Mouse (Mus musculus): ENCODE data around the gene Epc2. TPM values are rescaled to one million over a fixed set of nuclear protein-coding genes. Genes with fewer than 3 reads are reported as not detected.
"Not testable (repeated sequence)": the region's sequence is repeated elsewhere in the genome, so short reads cannot be mapped to it uniquely, and the experiment has no call there.

Gene Epc2
- total RNA-seq, 2 experiments from 2014 or later, result 19.4 to 21.7 TPM

DNA sequence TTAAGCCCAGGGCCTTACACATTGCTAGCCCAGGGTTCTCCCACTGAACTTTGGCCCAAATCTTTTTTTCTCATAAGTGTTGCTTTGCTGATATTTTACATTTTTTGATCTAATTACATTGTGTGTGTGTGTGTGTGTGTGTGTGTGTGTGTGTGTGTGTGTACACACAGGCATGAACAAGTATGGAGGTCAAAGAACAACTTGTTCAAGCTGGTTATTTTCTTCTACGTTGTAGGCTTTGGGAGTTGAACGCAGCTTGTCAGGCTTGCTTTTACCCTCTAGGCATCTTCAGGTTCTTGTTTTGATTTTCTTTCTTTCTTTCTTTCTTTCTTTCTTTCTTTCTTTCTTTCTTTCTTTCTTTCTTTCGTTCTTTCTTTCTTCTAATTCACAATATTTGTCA is 19.9 kb downstream of the Epc2 start:
- intact Hi-C loops (cut with DNase I), result no loop called here
- DNase-seq, result no peak

DNA sequence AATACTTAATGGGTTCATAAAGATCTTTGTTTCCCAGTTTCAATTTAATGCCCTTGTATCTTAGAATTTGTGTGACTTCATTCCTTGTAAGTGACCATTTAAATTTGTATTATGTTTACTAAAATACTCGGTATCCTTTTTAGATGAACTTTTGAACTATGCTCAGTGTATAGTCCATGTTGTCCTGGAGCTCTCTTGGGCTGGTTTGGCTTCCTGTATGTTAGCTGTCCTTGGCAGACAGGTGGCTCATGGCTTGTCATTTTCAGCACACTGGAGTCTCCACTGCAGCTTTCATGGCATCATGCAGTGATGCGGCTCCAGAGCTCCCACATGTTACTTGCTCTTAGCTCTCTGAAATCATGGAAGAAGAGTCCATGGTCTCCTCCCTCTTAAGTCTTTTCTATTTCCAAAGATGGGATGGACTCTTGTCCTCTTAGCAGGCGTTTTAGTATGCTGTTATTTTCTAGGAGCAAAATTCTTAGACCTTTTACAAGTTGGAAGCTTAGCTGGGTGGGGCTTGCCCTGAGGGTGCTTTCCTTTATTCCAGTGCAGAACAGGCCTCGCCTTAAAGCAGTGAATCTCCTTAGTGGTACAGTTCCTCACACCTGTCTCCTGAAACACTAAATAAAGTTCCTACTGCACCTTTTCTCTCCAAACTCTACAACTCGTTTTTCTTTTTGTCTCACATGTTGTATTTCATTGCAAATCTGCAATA is 20.5 kb downstream of the Epc2 start:
- no peak for DNase-seq
- intact Hi-C loops (cut with DNase I), result no loop called here

DNA sequence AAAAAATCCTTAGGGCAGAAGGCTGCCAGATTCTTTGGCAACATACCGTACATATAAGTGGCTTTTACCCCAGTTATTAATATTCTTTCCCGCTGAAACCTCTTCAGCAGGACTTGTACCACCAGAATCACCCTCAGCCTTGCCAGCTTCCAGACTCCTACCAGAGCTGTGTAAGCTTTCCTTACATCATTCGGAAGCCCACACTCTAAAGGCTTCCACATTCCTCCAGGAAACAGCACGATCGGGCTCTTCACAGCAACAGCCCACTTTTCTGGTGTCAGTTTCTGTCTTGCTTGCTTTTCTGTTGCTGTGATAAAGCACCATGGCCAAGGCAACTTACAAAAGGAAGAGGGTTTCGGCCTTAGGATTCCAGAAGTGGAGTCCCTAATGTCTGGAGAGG is 21.2 kb downstream of the Epc2 start:
- no peak for DNase-seq
- intact Hi-C loops (cut with DNase I), result no loop called here

DNA sequence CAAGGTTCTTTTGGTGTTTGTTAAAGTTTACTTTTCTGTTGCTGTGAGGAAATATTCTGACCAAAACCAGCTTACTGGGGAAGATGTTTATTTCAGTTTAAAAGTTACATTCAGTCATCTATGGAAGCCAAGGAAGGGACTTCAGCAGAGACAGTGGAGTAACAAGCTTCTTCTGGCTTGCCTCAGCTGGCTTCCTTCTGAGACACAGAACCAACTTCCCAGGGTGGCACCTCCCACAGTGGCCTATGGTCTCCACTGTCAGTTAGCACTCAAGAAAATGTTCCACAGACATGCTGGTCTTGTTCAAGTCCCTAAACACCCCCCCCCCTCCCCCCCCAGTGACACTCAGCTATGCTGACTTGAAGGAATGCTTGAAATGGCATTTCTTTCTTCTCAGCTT is 30.9 kb downstream of the Epc2 start:
- intact Hi-C loops (cut with DNase I), result no loop called here
- DNase-seq, result no peak

DNA sequence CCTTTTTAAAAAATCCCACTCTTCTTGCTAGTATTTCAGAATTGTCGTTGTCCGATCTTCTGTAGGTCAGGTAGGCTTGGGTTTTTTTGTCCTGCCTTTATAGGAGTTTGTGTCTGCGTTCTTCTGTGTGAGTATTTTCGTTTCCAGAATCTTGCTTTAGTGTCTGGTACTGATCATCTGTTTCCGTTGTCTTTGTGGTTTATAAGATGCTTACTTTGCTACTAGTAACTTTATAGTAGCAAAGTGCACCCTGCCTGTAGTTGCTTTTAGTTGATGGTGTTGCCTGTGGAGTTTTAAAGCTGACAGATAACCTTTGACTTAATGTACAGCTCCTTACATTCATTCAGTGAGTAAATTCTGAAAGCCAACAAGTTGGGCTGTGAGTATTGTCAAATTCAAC is 32.1 kb downstream of the Epc2 start:
- DNase-seq, result no peak
- intact Hi-C loops (cut with DNase I), result no loop called here

DNA sequence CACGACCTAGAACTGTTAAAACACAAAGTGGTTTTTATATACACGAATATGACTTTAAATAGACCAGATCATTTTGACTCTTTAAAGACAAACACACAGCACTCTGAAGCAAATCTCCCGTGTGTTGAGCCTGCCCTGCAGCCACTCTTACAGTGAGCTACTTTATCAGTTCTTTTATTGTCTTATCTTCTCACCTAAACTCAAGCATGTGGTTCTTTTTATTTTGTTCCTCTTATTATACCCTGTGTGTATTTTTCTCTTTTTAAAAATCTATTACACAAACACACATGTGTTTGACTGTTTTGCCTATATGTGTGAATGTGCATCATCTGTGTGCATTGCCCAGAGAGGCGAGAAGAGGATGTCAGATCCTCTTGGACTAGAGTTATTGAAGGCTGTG is 50.1 kb downstream of the Epc2 start:
- no peak for DNase-seq
- intact Hi-C loops (cut with DNase I), result no loop called here

DNA sequence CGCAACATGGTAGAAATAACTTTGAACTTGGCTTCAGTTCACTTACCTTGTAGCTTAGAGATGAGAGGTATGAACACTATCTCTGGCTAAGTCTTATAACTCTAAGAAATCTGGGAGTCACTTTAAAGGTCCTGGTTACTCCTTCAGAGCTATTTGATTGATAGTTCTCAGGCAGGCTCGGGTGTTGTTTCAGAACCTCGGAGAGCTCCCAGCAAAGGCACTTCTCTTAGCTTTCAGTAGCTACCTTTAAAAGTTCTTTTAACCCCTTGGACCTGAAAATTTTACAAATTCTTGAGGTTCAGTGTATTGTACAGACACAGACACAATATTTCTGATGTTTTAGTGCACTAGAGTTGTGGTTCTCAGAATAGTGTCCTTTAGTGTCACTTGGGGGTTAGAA is 52.3 kb downstream of the Epc2 start:
- intact Hi-C loops (cut with DNase I), result no loop called here
- DNase-seq, result peak; percentile 49 to 65

DNA sequence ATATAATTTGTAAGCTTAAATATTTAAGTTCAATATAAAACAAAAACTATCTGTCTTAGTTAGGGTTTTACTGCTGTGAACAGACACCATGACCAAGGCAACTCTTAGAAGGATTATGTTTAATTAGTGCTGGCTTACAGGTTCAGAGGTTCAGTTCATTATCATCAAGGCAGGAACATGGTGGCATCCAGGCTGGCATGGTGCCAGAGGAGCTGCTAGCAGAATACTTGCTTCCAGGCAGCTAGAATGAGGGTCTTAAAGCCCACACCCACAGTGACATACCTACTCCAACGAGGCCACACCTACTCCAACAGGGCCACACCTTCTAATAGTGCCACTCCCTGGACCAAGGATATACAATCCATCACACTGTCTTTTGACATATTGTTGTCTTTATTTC is 53.9 kb downstream of the Epc2 start:
- DNase-seq; intact Hi-C loops (cut with DNase I): not testable (repeated sequence)

DNA sequence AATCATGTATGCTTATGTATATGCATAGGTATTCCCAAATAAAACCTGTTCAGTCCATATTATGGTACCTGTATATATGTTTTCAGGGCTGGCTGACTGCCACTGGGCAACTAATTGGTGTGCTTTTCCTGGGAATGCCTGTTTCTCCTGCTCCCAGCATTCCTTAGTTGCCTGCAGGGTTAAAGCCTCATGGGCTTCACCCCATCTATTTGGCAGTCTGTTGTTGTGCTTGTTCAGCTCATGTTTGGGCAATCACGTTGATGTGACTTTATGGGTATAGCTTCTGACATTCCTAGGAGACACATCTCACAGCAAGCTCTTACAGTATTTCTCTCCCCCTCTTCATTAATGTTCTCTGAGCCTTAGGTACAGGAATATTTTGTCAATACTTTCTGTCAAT is 59.5 kb downstream of the Epc2 start:
- intact Hi-C loops (cut with DNase I), result no loop called here
- DNase-seq, result no peak

DNA sequence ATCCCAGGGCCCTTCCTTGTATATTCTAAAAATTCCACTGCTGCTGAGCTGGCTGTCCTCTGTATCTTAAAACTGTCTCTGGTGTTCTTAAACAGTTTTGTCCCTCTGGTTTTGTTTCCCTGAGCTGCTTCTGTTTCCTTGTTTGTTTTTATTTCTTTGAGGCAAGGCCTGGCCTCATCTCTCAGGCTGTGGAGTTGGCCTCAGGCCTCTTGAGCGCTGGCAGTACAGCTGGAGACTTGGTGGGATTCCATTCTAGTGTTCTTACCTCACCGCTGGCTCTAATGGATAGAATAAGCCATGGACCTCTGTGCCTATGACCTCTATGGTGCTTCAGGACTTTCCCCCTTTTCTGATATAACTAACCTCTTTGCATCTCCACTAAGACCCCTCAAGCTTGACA is 64.7 kb downstream of the Epc2 start:
- DNase-seq, result peak; percentile 43 to 45
- intact Hi-C loops (cut with DNase I), result no loop called here

DNA sequence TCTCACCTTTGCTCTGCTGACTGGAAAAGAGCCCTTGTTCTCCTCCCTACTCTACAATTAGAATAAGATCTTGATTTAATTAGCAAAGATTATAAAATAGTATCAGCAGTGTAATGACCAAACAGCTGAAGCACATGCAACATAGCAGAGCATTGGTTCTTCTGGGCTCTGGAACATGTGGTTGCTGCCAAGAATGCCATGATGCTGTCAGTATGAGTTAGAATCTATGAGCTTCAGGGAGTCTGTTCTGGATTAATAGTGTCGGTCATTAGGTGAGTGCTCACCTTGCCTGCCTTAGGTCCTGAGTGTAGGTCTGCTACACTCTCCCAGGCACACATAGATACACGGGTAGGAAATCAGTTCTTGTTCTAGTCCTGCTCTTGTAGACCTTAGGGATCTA is 69.1 kb downstream of the Epc2 start:
- no peak for DNase-seq
- intact Hi-C loops (cut with DNase I), result no loop called here

DNA sequence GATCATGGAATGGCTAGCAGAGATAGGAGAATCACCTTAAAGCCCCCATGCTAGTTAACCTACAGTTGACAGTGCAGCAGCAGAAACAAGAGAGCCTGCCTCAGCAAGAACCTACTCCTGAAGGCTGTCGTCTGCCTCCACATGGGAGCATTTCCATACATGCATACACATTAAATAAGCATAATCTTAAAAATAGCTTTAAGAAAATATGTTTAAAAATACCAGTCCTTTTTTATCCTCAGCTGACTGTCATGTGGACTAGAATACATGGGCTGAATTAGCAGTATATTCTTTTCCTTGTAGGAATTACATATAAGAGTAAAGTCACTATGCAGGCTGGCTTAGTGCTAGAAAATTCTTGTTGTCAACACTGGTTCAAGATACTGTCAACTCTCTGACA is 69.7 kb downstream of the Epc2 start:
- intact Hi-C loops (cut with DNase I), result no loop called here
- no peak for DNase-seq

DNA sequence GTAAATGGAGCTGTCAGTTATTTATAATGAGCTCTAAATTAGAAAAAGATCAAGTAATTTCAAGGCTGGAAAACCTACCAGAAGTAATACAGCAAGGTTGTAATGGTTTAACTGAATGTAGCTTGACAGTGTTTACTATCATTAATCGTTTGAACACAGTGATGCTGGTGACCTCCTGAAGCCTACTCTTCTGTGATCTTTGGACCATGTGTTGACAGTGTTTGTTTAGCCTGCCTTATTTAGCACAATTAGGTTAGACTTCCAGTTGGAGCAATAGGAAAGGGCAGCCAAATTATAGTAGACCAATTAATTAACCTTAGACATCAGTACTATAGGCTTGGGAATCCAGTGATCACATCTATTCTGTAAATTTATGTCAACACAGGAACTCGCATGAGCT is 70.3 kb downstream of the Epc2 start:
- intact Hi-C loops (cut with DNase I), result no loop called here

DNA sequence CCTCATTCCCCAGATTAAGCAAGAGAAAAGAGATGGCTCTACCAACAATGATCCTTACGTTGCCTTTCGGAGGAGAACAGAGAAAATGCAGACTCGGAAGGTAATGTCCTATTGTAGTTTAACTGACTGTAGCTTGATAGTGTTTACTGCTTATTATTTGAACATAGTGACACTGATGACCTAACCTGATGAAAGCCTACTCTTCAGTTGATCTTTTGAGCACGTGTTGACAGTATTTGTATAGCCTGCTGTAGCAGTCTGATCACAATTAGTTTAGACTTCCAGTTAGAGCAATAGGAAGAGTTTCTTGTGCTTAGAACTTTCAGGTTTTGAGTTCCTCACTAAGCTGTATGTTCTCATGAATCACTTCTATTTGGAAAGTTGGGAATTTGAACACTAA is 71.3 kb downstream of the Epc2 start:
- intact Hi-C loops (cut with DNase I), result no loop called here
- no peak for DNase-seq

More for the DNA sequence above, 70.3 kb downstream of the Epc2 start:
- DNase-seq, result no peak

DNA sequence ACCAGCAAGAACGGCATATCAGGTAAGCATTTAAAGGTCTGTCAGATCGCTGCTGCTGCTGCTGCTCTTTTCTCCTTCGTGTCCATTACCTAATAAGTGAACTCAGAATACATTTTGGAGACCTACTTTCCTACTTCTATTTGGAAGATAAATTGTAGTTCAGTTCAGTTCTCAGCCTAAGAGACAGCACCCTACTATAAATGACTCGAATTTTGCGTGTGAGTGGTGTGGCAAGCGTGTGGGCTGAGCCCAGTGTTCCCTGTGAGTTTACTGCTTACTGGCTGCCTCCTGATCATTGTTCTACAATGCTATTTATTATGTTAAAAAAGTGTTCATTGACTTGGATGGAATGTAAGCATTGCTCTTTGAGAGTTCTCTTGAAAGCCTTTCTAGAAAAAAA is 85.9 kb downstream of the Epc2 start:
- intact Hi-C loops (cut with DNase I), result no loop called here
- no peak for DNase-seq

DNA sequence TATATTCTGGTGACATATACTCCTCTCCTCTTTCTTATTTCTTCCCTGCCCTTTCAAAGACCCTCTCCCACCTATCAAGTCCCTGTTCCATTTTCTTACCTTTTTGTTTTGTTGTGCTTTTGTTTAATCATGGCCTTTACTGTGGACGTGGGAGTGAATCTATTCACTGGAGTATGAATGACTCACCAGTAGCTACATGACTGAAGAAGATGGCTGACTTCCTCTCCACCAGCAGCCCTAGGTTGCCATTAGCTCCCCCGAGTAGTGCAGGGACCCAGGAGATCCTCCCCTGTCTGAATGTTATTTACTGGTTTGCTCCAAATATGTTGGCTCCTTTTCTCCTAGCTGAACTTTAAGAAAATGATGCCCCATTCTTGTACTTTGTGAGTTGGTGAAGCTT is 86.8 kb downstream of the Epc2 start:
- no peak for DNase-seq
- intact Hi-C loops (cut with DNase I), result no loop called here

DNA sequence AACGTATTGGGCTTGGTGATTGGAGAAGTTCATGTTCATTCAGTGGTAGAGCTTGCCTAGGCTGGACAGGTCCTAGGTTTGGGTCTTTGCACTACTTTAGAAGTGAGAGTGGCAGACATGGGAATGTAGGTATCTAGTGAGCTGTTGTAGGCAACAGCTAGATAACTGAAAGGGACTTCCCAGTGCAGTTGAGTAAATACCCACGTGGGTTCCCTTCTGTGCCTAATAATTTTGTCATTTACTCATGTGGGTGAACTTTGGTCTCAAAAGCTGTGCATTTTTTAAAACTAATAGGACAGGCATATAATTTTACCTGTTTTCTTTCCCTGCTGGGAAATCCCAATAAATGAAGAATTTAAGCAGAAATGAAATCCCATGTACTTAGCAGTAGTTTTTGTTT is 88.5 kb downstream of the Epc2 start:
- DNase-seq, result no peak
- intact Hi-C loops (cut with DNase I), result loop anchor here (10.0 kb wide), 1 partner anchor 185 kb away; no protein-coding TSS in a partner anchor

DNA sequence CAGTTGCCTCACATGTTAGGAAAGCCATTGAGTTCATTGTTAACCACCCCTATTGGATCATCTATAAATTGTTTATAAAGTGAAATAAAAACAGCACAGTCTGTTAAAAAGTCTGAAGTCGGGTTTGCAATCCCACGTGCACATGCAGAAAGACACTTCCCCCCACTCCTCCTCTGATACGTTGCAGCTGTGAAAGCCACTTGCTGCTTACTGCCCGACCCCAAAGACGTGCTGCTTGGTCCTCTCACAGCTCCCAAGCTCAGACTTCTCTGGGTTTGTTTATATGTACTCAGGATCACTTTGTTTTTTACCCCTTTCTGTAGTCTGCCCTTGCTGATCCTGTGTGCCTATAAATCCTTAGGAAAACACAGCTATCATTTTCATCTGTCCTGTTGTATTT is 96.5 kb downstream of the Epc2 start:
- intact Hi-C loops (cut with DNase I), result loop anchor here (10.0 kb wide), 1 partner anchor 177 kb away; no protein-coding TSS in a partner anchor
- DNase-seq, result no peak

DNA sequence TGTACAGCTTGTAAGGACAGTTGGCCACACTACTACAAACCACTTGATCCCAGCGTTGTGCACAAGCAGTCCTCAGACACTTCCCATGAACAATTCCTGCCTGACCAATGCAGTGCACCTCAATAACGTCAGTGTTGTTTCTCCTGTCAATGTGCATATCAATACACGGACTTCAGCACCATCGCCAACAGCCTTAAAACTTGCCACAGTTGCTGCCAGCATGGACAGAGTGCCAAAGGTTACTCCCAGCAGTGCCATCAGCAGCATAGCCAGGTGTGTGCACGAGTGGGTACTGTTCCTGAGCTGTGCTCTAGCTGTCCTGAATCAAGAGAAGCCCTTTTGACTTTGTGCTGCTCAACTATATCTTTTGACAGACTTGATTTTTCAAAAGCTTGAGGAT is 97.2 kb downstream of the Epc2 start:
- intact Hi-C loops (cut with DNase I), result loop anchor here (10.0 kb wide), 1 partner anchor 176 kb away; no protein-coding TSS in a partner anchor
- DNase-seq, result no peak

DNA sequence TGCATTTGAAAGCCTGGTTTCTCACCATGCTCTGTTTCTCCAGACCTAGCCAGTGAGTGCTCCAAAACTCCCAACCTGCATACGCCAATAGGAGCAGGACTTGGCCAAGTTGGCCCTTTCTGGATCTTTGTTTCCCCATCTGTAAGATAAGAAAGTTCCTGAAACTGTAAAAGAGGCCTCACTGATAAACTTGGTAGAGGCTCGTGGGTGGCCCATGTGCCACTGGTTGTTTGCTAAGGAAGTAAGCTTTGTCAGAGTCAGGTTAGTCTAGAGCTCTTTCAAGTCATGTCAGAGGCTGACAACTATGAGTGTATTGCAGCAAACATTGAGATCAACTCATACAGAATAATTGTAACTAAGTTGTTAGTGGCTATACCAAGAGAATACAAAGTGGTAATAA is 101.8 kb downstream of the Epc2 start:
- no peak for DNase-seq
- intact Hi-C loops (cut with DNase I), result no loop called here

DNA sequence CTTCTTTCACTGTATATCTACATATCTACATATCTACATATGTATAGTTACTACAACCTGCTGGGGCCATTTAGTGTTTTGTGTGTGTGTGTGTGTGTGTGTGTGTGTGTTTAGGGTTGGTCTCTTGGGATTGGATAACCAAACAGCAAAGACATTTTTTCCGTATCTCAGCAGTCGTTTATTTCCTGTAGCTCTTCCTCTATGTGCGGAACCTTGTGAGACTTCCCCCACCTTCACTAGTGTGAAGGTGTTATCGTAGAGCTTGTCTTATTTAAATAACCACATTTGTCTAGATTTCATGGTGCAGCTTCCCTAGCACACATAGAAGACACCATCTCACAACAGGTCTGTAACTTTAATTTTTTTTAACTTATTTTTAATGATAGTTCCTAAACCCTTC is 106.1 kb downstream of the Epc2 start:
- intact Hi-C loops (cut with DNase I), result no loop called here
- DNase-seq, result no peak

DNA sequence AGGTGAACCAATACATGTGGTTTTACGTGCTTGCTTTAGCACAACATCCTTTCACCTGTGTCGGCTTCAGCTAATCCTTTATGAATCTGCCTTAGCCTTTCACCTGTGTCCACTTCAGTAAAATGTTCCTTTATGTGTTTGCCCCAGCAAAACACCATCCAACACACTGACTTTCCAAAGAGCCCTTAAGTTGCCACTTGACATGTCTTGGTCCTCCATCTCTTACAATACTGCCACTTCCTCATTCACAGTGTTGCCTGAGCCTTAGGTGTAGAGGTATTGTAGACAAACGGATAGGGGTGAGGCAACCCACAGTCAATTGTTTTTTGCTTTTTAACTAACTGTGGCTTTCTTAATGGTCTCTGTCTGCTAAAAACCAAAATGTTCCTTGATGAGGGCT is 107.1 kb downstream of the Epc2 start:
- DNase-seq, result no peak
- intact Hi-C loops (cut with DNase I), result no loop called here

DNA sequence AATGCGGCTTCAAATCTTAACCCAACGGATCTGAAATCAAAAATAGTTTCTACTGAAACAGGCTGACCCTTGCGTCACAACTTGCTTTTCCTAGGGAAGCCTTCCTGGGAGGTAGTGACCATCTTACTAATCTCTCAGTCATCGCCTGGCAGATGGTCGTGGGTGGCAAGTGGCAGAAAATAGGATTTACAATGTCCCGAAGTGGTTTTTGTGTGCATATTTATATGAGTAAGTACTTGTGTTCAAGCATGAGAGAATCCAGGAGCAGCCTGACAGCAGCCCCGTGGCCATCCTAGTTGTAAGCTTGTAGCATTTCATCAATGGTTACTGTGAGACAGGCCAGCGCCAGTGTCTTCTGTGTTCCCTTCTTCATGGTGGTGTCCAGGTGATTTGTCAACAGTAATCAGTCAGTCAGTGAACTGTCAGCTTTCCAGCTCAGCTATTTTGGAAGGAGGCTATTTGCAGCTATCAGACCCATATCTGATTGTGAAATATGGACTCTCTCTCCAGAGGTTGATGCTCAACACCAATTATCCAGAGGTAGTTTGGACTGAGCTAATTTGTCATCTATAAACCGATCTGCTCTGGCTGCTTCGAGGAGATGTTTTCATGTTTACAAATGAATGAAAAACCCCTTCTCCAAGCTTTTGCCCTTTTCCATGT is 111.5 kb downstream of the Epc2 start:
- intact Hi-C loops (cut with DNase I), result no loop called here
- no peak for DNase-seq
